Mouse (Mus musculus) kidney, postnatal 0 days (tissue): ENCODE results near the gene Kiz. TPM values are rescaled to one million over a fixed set of nuclear protein-coding genes. Genes with fewer than 3 reads are reported as not detected.

Source experiments
- ATAC-seq: fragments of 200-750 bp; cut with Nextera tagmentation; replicated peaks from 2 replicates; pipeline ENCODE4 v1.8.0; 2017; ENCODE audit warnings: low read depth, moderate number of reproducible peaks, moderate TSS enrichment, moderate library complexity; ENCODE audit not compliant: low FRiP score
- DNase-seq: peaks from one replicate; pipeline ENCODE4 v3.0.0-alpha.2; 2016; ENCODE audit warnings: low spot score
- H3K27ac ChIP-seq: fragments of 300-500 bp; sonication (generic); 2 replicates; pipeline ENCODE4 v1.5.1; 2014; ENCODE audit warnings: mild to moderate bottlenecking
- H3K27me3 ChIP-seq: fragments of 300-500 bp; sonication (generic); 2 replicates; pipeline ENCODE4 v1.6.1; 2014; ENCODE audit warnings: low read length, mixed read lengths; ENCODE audit not compliant: insufficient read depth
- H3K36me3 ChIP-seq: fragments of 300-500 bp; sonication (generic); 2 replicates; pipeline ENCODE4 v1.6.1; 2014; ENCODE audit warnings: low read length, mixed read lengths; ENCODE audit not compliant: insufficient read depth
- H3K4me1 ChIP-seq: fragments of 300-500 bp; sonication (generic); replicated peaks from 2 replicates; pipeline ENCODE4 v1.6.1; 2014; ENCODE audit warnings: antibody characterized with exemption, low read length, mixed read lengths; ENCODE audit not compliant: insufficient read depth
- H3K4me2 ChIP-seq: fragments of 300-500 bp; sonication (generic); 2 replicates; pipeline ENCODE4 v1.6.1; 2014; ENCODE audit warnings: mild to moderate bottlenecking, low read length, moderate library complexity, mixed read lengths
- H3K4me3 ChIP-seq: fragments of 300-500 bp; sonication (generic); replicated peaks from 2 replicates; pipeline ENCODE4 v1.5.1; 2014; ENCODE audit warnings: low read depth, low read length
- H3K9ac ChIP-seq: fragments of 300-500 bp; sonication (generic); 2 replicates; pipeline ENCODE4 v1.6.1; 2014; ENCODE audit warnings: low read depth, low read length
- H3K9me3 ChIP-seq: fragments of 300-500 bp; sonication (generic); replicated peaks from 2 replicates; pipeline ENCODE4 v1.6.1; 2016; ENCODE audit warnings: low read length, inconsistent platforms, mixed read lengths
- CTCF ChIP-seq: IDR thresholded peaks from 2 replicates; pipeline ENCODE4 v1.5.1; 2016; ENCODE audit warnings: antibody characterized with exemption, low read depth, mild to moderate bottlenecking, moderate library complexity
- WGBS: fragments of 180-500 bp; shearing (Covaris S2); extraction: QIAGEN DNeasy Blood & Tissue Kit; methylation state at CpG from one replicate; pipeline ENCODE4 v1.1.7; 2014; 5-methylcytosine and 5-hydroxymethylcytosine counted together
- polyA plus RNA-seq: library from polyadenylated mRNA; unstranded; fragments of >200 nt; fragmentation: Nextera tagmentation; extraction: Ambion mirVana; gene quantifications from 2 replicates; pipeline ENCODE4 v1.2.1, GENCODE M21; 2015

Kiz gene
- polyA plus RNA-seq, 1 experiment from 2014 or later: 31.0 TPM

- no peak overlapping the region for H3K27ac ChIP-seq
- peak; percentile 81 for ATAC-seq
- DNase-seq: peak; percentile 90
- no peaks in the 10 kb centered on the region for H3K27me3 ChIP-seq
- H3K9me3 ChIP-seq: no peaks in the 10 kb centered on the region
- 1% methylated on average over 21 of the region's 21 CpGs for WGBS
- peaks cover 4% of the 10 kb centered on the region; the same call in 1 of the 2 replicates for H3K4me1 ChIP-seq
- H3K9ac ChIP-seq: 0 out of 2 replicates have a peak overlapping the region, but pooled peaks have one; percentile 37
- no peaks in the 10 kb centered on the region for H3K36me3 ChIP-seq
- peak overlapping the region; percentile 58 for H3K4me2 ChIP-seq
- peak overlapping the region; percentile 24 for H3K4me3 ChIP-seq
- peak; percentile 79 for TF ChIP-seq CTCF
Observed at GRCm38 (mm10) chr2:146958951-146959821, 103.5 kb downstream of the Kiz start.

GRCm38 (mm10) chr2:146975024-146975423 lies 119.4 kb downstream of the Kiz start:
- no peak overlapping the region for H3K9ac ChIP-seq
- no peak overlapping the region for H3K4me2 ChIP-seq
- H3K27me3 ChIP-seq: no peaks in the 10 kb centered on the region
- 79% methylated on average over 3 of the region's 3 CpGs for WGBS
- 0 out of 2 replicates have a peak, but pooled peaks cover 4% of the 10 kb centered on the region for H3K36me3 ChIP-seq
- H3K9me3 ChIP-seq: no peaks in the 10 kb centered on the region
- no peak overlapping the region for H3K4me3 ChIP-seq
- H3K4me1 ChIP-seq: no peaks in the 10 kb centered on the region
- TF ChIP-seq CTCF: no peak
- ATAC-seq: no peak
- DNase-seq: no peak
- no peak overlapping the region for H3K27ac ChIP-seq

- H3K4me3 ChIP-seq: no peak overlapping the region
- no peaks in the 10 kb centered on the region for H3K27me3 ChIP-seq
- H3K36me3 ChIP-seq: no peaks in the 10 kb centered on the region
- WGBS: 61% methylated on average over 3 of the region's 3 CpGs
- no peak overlapping the region for H3K9ac ChIP-seq
- ATAC-seq: no peak
- H3K4me1 ChIP-seq: no peaks in the 10 kb centered on the region
- no peak for DNase-seq
- no peak overlapping the region for H3K27ac ChIP-seq
- no peak overlapping the region for H3K4me2 ChIP-seq
- no peak for TF ChIP-seq CTCF
- no peaks in the 10 kb centered on the region for H3K9me3 ChIP-seq
Observed at GRCm38 (mm10) chr2:146975453-146976028, 119.9 kb downstream of the Kiz start.

- 89% methylated on average over 2 of the region's 2 CpGs for WGBS
- H3K36me3 ChIP-seq: no peaks in the 10 kb centered on the region
- no peak for ATAC-seq
- H3K4me3 ChIP-seq: no peak overlapping the region
- H3K27ac ChIP-seq: no peak overlapping the region
- no peak for TF ChIP-seq CTCF
- no peaks in the 10 kb centered on the region for H3K9me3 ChIP-seq
- no peaks in the 10 kb centered on the region for H3K27me3 ChIP-seq
- H3K9ac ChIP-seq: no peak overlapping the region
- H3K4me1 ChIP-seq: no peaks in the 10 kb centered on the region
- no peak overlapping the region for H3K4me2 ChIP-seq
- no peak for DNase-seq
Observed at GRCm38 (mm10) chr2:146982786-146983185, 127.1 kb downstream of the Kiz start.

GRCm38 (mm10) chr2:146984831-146985230 lies 129.2 kb downstream of the Kiz start:
- H3K36me3 ChIP-seq: no peaks in the 10 kb centered on the region
- no peak overlapping the region for H3K4me2 ChIP-seq
- no peak overlapping the region for H3K9ac ChIP-seq
- DNase-seq (no peak), ATAC-seq (no peak)
- no peaks in the 10 kb centered on the region for H3K9me3 ChIP-seq
- WGBS: 87% methylated on average over 2 of the region's 2 CpGs
- H3K4me3 ChIP-seq: no peak overlapping the region
- no peaks in the 10 kb centered on the region for H3K4me1 ChIP-seq
- no peak for TF ChIP-seq CTCF
- H3K27me3 ChIP-seq: no peaks in the 10 kb centered on the region
- no peak overlapping the region for H3K27ac ChIP-seq

DNA sequence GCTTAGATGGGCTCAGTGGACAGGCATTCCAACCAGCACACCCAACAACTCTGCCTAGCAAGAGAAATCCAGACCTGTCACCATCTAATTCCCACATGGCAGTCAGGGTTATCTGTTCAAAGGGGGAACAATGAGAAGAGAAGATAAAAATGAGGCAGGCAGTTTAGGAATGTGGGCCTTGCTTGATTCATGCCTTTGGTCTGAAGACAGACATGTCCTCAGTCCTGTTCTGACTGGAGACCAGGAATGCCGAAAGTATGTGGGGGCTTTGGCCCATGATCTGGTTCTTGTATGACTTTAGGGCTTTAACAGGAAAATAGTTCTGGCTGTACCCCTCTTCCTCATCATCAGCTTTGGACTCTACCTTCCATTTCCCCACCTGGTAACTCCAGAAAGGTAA lies 130.1 kb downstream of the Kiz start:
- DNase-seq: no peak
- no peak overlapping the region for H3K27ac ChIP-seq
- ATAC-seq: no peak
- H3K9ac ChIP-seq: no peak overlapping the region
- no peak overlapping the region for H3K4me3 ChIP-seq
- H3K4me1 ChIP-seq: no peaks in the 10 kb centered on the region
- TF ChIP-seq CTCF: no peak
- H3K4me2 ChIP-seq: no peak overlapping the region
- no peaks in the 10 kb centered on the region for H3K9me3 ChIP-seq
- H3K36me3 ChIP-seq: no peaks in the 10 kb centered on the region
- WGBS: 81% methylated on average over 1 of the region's 1 CpGs
- no peaks in the 10 kb centered on the region for H3K27me3 ChIP-seq
